Mouse (Mus musculus) neural tube, embryonic 11.5 days (tissue): Measurements from ENCODE around the gene Ccl9. TPM values are rescaled to one million over a fixed set of nuclear protein-coding genes. Genes with fewer than 3 reads are reported as not detected.
A peak's percentile ranks its signal among the peaks of the same experiment; 100 is the strongest.

Experiments
- ATAC-seq: fragments of 200-750 bp; cut with Nextera tagmentation; 2 replicates; pipeline ENCODE4 v1.8.0; 2017; ENCODE audit warnings: moderate number of reproducible peaks, mild to moderate bottlenecking, moderate TSS enrichment, moderate library complexity; ENCODE audit not compliant: insufficient read depth, low FRiP score, low TSS enrichment
- DNase-seq: peaks from one replicate; pipeline ENCODE4 v3.0.0-alpha.2; 2015; ENCODE audit warnings: low spot score
- H3K27ac ChIP-seq: fragments of 300-500 bp; sonication (generic); 2 replicates; pipeline ENCODE4 v1.5.1; 2014; ENCODE audit warnings: low read depth, mild to moderate bottlenecking, low read length
- H3K27me3 ChIP-seq: fragments of 300-500 bp; sonication (generic); 2 replicates; pipeline ENCODE4 v1.6.1; 2014; ENCODE audit warnings: mild to moderate bottlenecking, low read length, mixed read lengths; ENCODE audit not compliant: control insufficient read depth, insufficient read depth
- H3K36me3 ChIP-seq: fragments of 300-500 bp; sonication (generic); 2 replicates; pipeline ENCODE4 v1.6.1; 2014; ENCODE audit warnings: mild to moderate bottlenecking, low read length, moderate library complexity, mixed read lengths; ENCODE audit not compliant: control insufficient read depth, insufficient read depth
- H3K4me1 ChIP-seq: fragments of 300-500 bp; sonication (generic); 2 replicates; pipeline ENCODE4 v1.6.1; 2014; ENCODE audit warnings: low read length, mixed read lengths; ENCODE audit not compliant: control insufficient read depth, insufficient read depth
- H3K4me2 ChIP-seq: fragments of 300-500 bp; sonication (generic); 2 replicates; pipeline ENCODE4 v1.6.1; 2014; ENCODE audit warnings: low read depth, mild to moderate bottlenecking, moderate library complexity
- H3K4me3 ChIP-seq: fragments of 300-500 bp; sonication (generic); 2 replicates; pipeline ENCODE4 v1.5.1; 2014; ENCODE audit warnings: low read depth, low read length
- H3K9ac ChIP-seq: fragments of 300-500 bp; sonication (generic); 2 replicates; pipeline ENCODE4 v1.6.1; 2014; ENCODE audit warnings: mild to moderate bottlenecking, low read length
- H3K9me3 ChIP-seq: fragments of 300-500 bp; sonication (generic); 2 replicates; pipeline ENCODE4 v1.6.1; 2016; ENCODE audit warnings: low read length; ENCODE audit not compliant: control insufficient read depth
- WGBS: fragments of 180-500 bp; shearing (Covaris S2); extraction: QIAGEN DNeasy Blood & Tissue Kit; methylation state at CpG from one replicate; pipeline ENCODE4 v1.1.7; 2014; 5-methylcytosine and 5-hydroxymethylcytosine counted together
- polyA plus RNA-seq: library from polyadenylated mRNA; unstranded; fragments of >200 nt; fragmentation: Nextera tagmentation; extraction: Ambion mirVana; gene quantifications from 2 replicates; pipeline ENCODE4 v1.2.1, GENCODE M21; 2014

Gene Ccl9
- polyA plus RNA-seq, result 0.88 and 3.2 TPM in 2 replicates

DNA sequence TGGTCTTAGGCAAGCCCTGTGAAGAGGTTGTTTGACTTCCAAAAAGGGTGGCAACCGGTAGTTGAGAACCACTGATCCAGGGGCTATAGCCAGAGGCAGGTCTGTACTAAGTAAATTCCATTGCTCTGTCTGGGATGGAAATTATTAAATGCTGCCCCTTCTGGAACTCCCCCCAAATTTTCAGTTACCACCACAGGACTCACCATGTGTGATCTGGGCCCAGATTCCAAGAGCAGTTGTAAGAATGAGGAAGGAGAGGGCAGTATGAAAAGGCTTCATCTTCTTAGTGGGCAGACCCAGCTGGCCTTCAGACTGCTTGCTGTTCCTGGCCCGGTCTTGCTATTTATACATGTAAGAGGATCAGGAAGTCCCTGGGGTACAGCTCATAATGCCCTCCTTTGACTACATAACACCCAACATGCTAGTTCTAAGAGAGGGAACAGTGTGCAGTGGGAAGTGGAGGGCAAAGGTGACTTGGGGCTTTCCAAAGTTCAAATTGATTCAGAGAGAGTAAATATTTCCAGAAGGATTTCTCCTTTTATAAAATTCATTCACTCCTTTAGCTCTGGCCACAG, at the start of gene Ccl9:
Gene Ccl9, minus strand, starts transcription at position 451 of the 575 bp plus-strand sequence.
- no peaks in the 10 kb centered on the region for H3K27me3 ChIP-seq
- no peaks in the 10 kb centered on the region for H3K36me3 ChIP-seq
- 52% methylated on average over 2 of the region's 2 CpGs for WGBS
- no peaks in the 10 kb centered on the region for H3K4me1 ChIP-seq
- H3K9ac ChIP-seq, result no peak within 1 kb of the TSS
- DNase-seq (peak; percentile 16), ATAC-seq (no peak)
- H3K4me2 ChIP-seq, result no peak within 1 kb of the TSS
- H3K4me3 ChIP-seq, result no peak within 1 kb of the TSS
- H3K9me3 ChIP-seq, result no peaks in the 10 kb centered on the region
- no peak within 1 kb of the TSS for H3K27ac ChIP-seq

DNA sequence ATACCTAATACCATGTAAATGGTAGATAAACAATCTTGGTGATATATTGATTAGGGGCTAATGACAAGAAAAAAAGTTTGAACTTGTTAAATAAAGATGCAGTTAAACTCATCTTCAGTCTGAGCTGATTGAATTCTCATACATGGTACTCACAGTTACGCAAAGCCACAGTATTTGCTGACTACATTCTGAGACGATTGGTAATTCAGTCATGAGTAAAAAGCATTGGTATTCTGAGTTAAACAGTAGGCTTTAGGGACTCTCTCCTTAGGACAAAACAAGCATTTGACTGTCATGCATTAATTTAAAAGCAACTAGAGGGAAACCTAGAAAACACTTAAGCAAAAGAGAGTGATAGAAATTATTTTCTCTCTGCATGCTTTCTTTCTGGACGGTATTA, 45.1 kb upstream of the Ccl9 start:
- Histone ChIP-seq H3K27ac (no peak overlapping the region), H3K9me3 (no peaks in the 10 kb centered on the region), H3K4me3 (no peak overlapping the region), H3K4me2 (no peak overlapping the region), H3K36me3 (no peaks in the 10 kb centered on the region), H3K4me1 (no peaks in the 10 kb centered on the region), H3K27me3 (no peaks in the 10 kb centered on the region), H3K9ac (no peak overlapping the region)
- DNase-seq, result no peak
- 90% methylated on average over 3 of the region's 3 CpGs for WGBS
- no peak for ATAC-seq

DNA sequence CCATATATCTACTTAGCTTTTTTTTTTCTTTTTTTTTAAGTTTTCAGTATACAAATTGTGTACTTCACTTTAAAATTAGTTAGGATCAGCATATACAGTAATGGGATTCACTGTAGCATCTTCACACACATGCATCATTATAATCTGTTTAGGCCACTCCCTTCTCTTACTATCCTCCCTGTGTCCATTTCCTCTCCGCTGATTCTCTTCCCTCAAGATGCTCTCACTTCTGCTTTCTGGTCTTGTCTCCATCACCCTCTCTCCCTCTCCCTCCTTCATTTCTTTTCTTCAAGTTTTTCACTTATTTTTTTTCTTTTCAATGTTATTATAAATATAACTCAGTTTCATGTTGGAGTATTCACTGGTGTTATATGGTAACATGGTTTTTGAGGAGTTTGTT, 40.6 kb upstream of the Ccl9 start:
- no peak overlapping the region for H3K4me3 ChIP-seq
- DNase-seq (no peak), ATAC-seq (no peak)
- H3K9me3 ChIP-seq, result no peaks in the 10 kb centered on the region
- 100% methylated on average over 1 of the region's 1 CpGs for WGBS
- H3K36me3 ChIP-seq, result no peaks in the 10 kb centered on the region
- H3K27ac ChIP-seq, result no peak overlapping the region
- H3K4me2 ChIP-seq, result no peak overlapping the region
- no peaks in the 10 kb centered on the region for H3K27me3 ChIP-seq
- H3K4me1 ChIP-seq, result no peaks in the 10 kb centered on the region
- no peak overlapping the region for H3K9ac ChIP-seq

DNA sequence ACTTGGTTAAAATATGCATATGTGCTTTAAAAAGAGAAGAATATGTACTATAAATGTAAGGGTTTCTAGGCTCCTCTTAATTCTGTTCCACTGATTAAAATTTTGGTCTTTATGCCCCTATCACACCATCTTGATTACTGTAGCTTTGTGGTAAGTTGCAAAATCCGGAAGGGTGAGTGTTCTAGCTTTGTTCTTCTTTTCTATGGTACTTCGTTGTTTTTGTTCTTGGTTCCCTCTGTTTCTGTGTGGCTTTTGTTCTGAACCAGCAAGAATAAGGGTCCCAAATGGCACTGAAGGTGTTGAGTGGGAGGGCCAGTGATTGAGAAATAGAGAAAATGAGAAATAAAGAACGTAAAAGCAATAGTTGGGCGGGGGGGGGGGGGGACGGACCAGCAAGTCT, 39.8 kb upstream of the Ccl9 start:
- no peaks in the 10 kb centered on the region for H3K36me3 ChIP-seq
- H3K27me3 ChIP-seq, result no peaks in the 10 kb centered on the region
- no peaks in the 10 kb centered on the region for H3K9me3 ChIP-seq
- H3K27ac ChIP-seq, result no peak overlapping the region
- no peak overlapping the region for H3K4me2 ChIP-seq
- no peaks in the 10 kb centered on the region for H3K4me1 ChIP-seq
- no peak overlapping the region for H3K4me3 ChIP-seq
- ATAC-seq (no peak), DNase-seq (no peak)
- 72% methylated on average over 5 of the region's 5 CpGs for WGBS
- no peak overlapping the region for H3K9ac ChIP-seq

DNA sequence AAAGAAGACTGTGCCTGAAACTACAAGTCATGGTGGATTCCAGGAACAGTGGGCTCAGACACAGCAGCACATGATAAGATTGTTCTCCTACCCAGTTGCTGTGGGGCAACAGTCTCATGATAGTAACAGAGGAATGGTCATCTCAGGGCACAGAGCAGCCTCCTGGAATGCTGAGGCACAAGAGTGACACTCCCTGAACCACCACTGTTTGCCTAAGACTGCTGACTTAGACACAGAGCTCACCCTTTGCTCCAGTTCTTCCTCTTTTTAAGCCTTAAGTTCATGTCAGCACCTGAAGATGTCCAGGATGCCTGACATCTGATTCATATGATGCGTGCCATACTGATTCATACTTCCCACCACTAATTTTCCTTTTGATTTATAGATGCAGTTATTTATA, 38.1 kb upstream of the Ccl9 start:
- ATAC-seq (no peak), DNase-seq (no peak)
- H3K27ac ChIP-seq, result no peak overlapping the region
- H3K9ac ChIP-seq, result no peak overlapping the region
- 91% methylated on average over 1 of the region's 1 CpGs for WGBS
- H3K4me2 ChIP-seq, result no peak overlapping the region
- H3K4me3 ChIP-seq, result no peak overlapping the region
- H3K9me3 ChIP-seq, result no peaks in the 10 kb centered on the region
- no peaks in the 10 kb centered on the region for H3K36me3 ChIP-seq
- no peaks in the 10 kb centered on the region for H3K27me3 ChIP-seq
- H3K4me1 ChIP-seq, result no peaks in the 10 kb centered on the region

DNA sequence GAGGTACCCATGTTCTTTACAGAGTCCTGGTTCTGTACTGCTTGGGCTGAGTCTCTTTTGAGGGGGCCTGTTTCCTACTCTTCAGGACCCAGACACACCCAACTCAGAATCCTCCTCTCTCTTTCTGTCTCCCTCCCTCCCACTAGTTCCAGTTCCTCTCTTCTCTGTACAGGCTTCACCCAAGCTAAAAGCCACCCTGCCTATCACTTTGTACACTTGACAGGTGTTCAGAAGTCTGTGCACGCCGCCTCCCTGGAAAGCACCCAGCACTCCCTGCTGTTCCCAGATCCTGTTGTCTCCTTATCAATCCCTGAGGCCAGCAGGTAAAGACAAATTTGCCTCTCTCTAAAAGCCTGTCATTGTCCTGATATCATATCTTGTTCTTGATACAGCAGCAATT, 32.5 kb upstream of the Ccl9 start:
- no peaks in the 10 kb centered on the region for H3K36me3 ChIP-seq
- no peak for ATAC-seq
- H3K4me3 ChIP-seq, result no peak overlapping the region
- DNase-seq, result no peak
- no peaks in the 10 kb centered on the region for H3K27me3 ChIP-seq
- no peak overlapping the region for H3K4me2 ChIP-seq
- no peak overlapping the region for H3K27ac ChIP-seq
- WGBS, result 80% methylated on average over 2 of the region's 2 CpGs
- no peak overlapping the region for H3K9ac ChIP-seq
- H3K4me1 ChIP-seq, result no peaks in the 10 kb centered on the region
- no peaks in the 10 kb centered on the region for H3K9me3 ChIP-seq

DNA sequence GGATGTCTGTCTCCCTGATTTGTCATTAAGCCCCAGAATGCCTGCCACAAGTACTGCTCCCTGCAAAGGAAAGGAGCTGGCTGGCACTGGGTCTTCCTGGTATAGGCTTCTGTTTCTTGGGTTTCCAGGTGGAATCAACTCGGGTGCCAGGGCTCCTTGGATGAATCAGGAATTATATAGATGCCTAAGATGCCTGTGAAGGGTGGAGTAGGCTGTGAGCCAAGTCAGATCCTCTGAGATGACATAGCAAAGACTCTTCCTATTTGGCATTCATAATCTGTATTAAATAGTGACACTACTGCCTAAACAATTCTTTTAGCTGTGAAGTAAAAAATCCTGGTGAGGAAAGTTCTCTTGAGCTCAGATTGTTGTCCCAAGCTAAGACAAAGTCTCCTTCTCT, 28.0 kb upstream of the Ccl9 start:
- no peaks in the 10 kb centered on the region for H3K4me1 ChIP-seq
- H3K27ac ChIP-seq, result no peak overlapping the region
- 66% methylated on average over 1 of the region's 1 CpGs for WGBS
- H3K9me3 ChIP-seq, result no peaks in the 10 kb centered on the region
- ATAC-seq (no peak), DNase-seq (no peak)
- H3K4me2 ChIP-seq, result no peak overlapping the region
- no peaks in the 10 kb centered on the region for H3K27me3 ChIP-seq
- no peak overlapping the region for H3K9ac ChIP-seq
- H3K4me3 ChIP-seq, result no peak overlapping the region
- H3K36me3 ChIP-seq, result no peaks in the 10 kb centered on the region

DNA sequence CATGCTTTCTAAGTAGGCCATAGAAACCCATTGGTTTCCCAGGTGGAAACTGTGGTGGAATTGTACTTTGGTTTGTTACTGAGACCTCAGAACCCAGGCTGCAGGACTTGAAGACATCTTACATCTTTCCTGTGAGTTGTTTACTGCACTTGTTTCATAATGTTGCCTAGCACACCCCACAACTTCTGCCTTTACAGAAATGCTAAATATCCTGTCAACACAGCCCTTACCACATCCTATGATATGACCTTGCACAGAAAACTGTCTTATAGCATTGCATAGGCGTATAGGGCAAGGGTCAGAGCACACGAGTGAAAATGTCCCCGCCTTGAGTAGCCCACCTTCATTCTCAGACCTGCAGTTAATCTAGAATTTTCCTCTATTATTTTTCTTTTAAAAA, 27.1 kb upstream of the Ccl9 start:
- H3K4me2 ChIP-seq, result no peak overlapping the region
- no peaks in the 10 kb centered on the region for H3K9me3 ChIP-seq
- H3K4me3 ChIP-seq, result no peak overlapping the region
- no peaks in the 10 kb centered on the region for H3K36me3 ChIP-seq
- no peaks in the 10 kb centered on the region for H3K27me3 ChIP-seq
- no peak overlapping the region for H3K9ac ChIP-seq
- no peaks in the 10 kb centered on the region for H3K4me1 ChIP-seq
- no peak for DNase-seq
- no peak for ATAC-seq
- 87% methylated on average over 3 of the region's 3 CpGs for WGBS
- H3K27ac ChIP-seq, result no peak overlapping the region

DNA sequence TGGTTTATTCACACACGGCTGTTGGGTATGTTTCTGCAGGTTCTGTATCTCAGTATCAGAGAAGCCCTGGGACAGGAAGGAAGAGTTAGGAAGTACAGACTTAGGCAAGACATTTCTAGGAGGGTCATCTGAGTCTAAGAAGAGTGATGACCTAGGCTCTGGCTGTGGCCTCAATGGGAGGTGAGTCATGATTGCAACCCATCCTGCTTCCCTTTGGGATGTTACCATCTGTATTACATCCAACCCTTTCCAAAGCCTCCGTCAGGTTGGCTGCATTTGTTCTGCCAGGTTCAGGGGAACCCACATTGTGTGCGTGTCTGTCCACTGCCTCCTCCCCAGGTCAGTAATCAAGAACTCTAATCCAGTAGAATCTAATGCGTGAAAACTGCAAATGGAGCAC, 26.3 kb upstream of the Ccl9 start:
- no peak for ATAC-seq
- H3K27ac ChIP-seq, result no peak overlapping the region

More for the DNA sequence above, 26.3 kb upstream of the Ccl9 start:
- no peak overlapping the region for H3K4me3 ChIP-seq
- no peak overlapping the region for H3K4me2 ChIP-seq
- no peaks in the 10 kb centered on the region for H3K27me3 ChIP-seq
- no peak for DNase-seq
- no peak overlapping the region for H3K9ac ChIP-seq
- no peaks in the 10 kb centered on the region for H3K36me3 ChIP-seq
- whole genome bisulfite sequencing, result 85% methylated on average over 4 of the region's 4 CpGs
- H3K4me1 ChIP-seq, result no peaks in the 10 kb centered on the region
- no peaks in the 10 kb centered on the region for H3K9me3 ChIP-seq
